Mouse (Mus musculus) olfactory bulb, adult 2 months (tissue): ENCODE measurements around the gene Impdh2.

Experiments used
- CTCF ChIP-seq: fragments of 200-500 bp; IDR thresholded peaks from 2 replicates; pipeline ENCODE4 v1.5.1; 2012; ENCODE audit warnings: low read depth, mild to moderate bottlenecking, low read length, moderate library complexity; ENCODE audit not compliant: insufficient read depth
- POLR2A ChIP-seq: fragments of 200-500 bp; IDR thresholded peaks from 2 replicates; pipeline ENCODE4 v1.6.1; 2012; ENCODE audit warnings: mild to moderate bottlenecking, low read depth, low read length, moderate library complexity; ENCODE audit not compliant: insufficient read depth

- TF ChIP-seq CTCF (no peak), POLR2A (no peak)
These were observed 39.9 kb downstream of the Impdh2 start for GRCm38 (mm10) chr9:108600011-108600410.
